Mouse (Mus musculus) midbrain, embryonic 10.5 days (tissue): ENCODE measurements around the gene Zfp366. TPM values are rescaled to one million over a fixed set of nuclear protein-coding genes. Genes with fewer than 3 reads are reported as not detected.
A peak's percentile ranks its signal among the peaks of the same experiment; 100 is the strongest.

Source experiments
- DNase-seq: peaks from one replicate; pipeline ENCODE4 v3.0.0-alpha.2; 2017; ENCODE audit warnings: low spot score
- H3K27ac ChIP-seq: fragments of 300-500 bp; sonication (generic); replicated peaks from 2 replicates; pipeline ENCODE4 v1.5.1; 2016; ENCODE audit warnings: mild to moderate bottlenecking
- H3K27me3 ChIP-seq: fragments of 300-500 bp; sonication (generic); 2 replicates; pipeline ENCODE4 v1.6.1; 2016; ENCODE audit warnings: low read depth, mild to moderate bottlenecking; ENCODE audit not compliant: poor library complexity, severe bottlenecking
- H3K36me3 ChIP-seq: fragments of 300-500 bp; sonication (generic); 2 replicates; pipeline ENCODE4 v1.6.1; 2016; ENCODE audit warnings: mild to moderate bottlenecking, moderate library complexity
- H3K4me1 ChIP-seq: fragments of 300-500 bp; sonication (generic); 2 replicates; pipeline ENCODE4 v1.6.1; 2016
- H3K4me3 ChIP-seq: fragments of 300-500 bp; sonication (generic); 2 replicates; pipeline ENCODE4 v1.5.1; 2016; ENCODE audit warnings: mild to moderate bottlenecking, moderate library complexity
- H3K9me3 ChIP-seq: fragments of 300-500 bp; sonication (generic); replicated peaks from 2 replicates; pipeline ENCODE4 v1.6.1; 2016; ENCODE audit warnings: mild to moderate bottlenecking
- WGBS: fragments of 180-500 bp; shearing (Covaris S2); methylation state at CpG from one replicate; pipeline ENCODE4 v1.1.7; 2016; 5-methylcytosine and 5-hydroxymethylcytosine counted together
- polyA plus RNA-seq: library from polyadenylated mRNA; unstranded; fragments of >200 nt; fragmentation: Nextera tagmentation; extraction: Ambion mirVana; gene quantifications from 2 replicates; pipeline ENCODE4 v1.2.1, GENCODE M21; 2016

Zfp366 gene
- polyA plus RNA-seq, 1 experiment from 2014 or later, result 0.44 TPM

GRCm38 (mm10) chr13:99222476-99222875 is 37.9 kb downstream of the Zfp366 start:
- H3K36me3 ChIP-seq, result no peaks in the 10 kb centered on the region
- H3K27ac ChIP-seq, result no peak overlapping the region
- H3K27me3 ChIP-seq, result no peaks in the 10 kb centered on the region
- 95% methylated on average over 5 of the region's 5 CpGs for WGBS
- DNase-seq, result no peak
- no peaks in the 10 kb centered on the region for H3K9me3 ChIP-seq
- peaks cover 10% of the 10 kb centered on the region for H3K4me1 ChIP-seq
- no peak overlapping the region for H3K4me3 ChIP-seq

DNA sequence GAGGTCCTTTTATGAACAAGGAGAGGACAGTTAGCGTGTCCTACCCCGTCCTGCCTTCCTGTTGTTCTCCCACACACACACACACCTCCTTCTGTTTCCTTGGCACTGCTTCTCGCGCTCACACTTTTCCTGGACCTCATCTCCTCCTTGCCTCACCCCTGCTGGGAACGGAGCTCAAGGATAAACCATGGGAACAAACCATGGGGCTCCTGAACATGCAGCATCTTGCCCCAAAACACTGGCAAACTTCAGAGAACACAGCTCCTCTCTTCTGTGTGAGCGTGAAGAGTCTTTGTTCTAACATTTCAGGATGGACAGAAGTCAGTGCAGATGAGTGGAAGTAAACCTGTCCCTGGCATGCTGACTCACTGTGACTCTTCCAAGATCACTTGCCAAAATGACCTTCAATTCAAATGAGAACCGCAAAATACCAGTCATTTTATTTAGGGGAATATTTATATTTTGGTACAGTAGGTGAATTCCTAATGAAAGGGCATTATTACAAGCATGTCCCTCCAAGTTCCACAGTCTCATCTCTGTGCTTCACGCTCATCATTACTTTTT is 38.8 kb downstream of the Zfp366 start:
- H3K36me3 ChIP-seq, result no peaks in the 10 kb centered on the region
- DNase-seq, result no peak
- H3K4me1 ChIP-seq, result peaks cover under 1% of the 10 kb centered on the region
- no peak overlapping the region for H3K27ac ChIP-seq
- WGBS, result 87% methylated on average over 8 of the region's 8 CpGs
- no peaks in the 10 kb centered on the region for H3K27me3 ChIP-seq
- H3K9me3 ChIP-seq, result no peaks in the 10 kb centered on the region
- H3K4me3 ChIP-seq, result no peak overlapping the region

DNA sequence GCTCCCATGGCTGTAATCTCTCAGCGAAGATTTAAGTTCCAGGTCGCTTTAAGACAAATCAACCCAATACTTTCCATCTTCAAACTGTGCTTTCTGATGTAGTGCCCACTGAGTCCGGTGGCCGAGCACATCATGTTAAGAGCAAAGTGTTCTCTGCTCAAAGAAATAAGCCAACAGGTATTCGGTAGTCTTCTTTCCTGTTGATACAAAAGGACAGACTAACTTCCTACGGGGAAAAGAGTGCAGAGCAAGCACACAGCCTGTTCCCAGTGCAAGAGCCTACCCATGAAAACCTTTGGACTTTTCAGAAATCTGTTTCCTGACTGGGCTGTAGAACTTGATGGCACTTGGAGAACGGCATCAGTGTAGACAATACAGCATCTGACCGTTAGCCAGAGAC is 39.3 kb downstream of the Zfp366 start:
- no peak for DNase-seq
- no peak overlapping the region for H3K27ac ChIP-seq
- no peaks in the 10 kb centered on the region for H3K27me3 ChIP-seq
- H3K36me3 ChIP-seq, result no peaks in the 10 kb centered on the region
- WGBS, result 92% methylated on average over 8 of the region's 8 CpGs
- H3K9me3 ChIP-seq, result no peaks in the 10 kb centered on the region
- H3K4me3 ChIP-seq, result no peak overlapping the region
- H3K4me1 ChIP-seq, result no peaks in the 10 kb centered on the region

DNA sequence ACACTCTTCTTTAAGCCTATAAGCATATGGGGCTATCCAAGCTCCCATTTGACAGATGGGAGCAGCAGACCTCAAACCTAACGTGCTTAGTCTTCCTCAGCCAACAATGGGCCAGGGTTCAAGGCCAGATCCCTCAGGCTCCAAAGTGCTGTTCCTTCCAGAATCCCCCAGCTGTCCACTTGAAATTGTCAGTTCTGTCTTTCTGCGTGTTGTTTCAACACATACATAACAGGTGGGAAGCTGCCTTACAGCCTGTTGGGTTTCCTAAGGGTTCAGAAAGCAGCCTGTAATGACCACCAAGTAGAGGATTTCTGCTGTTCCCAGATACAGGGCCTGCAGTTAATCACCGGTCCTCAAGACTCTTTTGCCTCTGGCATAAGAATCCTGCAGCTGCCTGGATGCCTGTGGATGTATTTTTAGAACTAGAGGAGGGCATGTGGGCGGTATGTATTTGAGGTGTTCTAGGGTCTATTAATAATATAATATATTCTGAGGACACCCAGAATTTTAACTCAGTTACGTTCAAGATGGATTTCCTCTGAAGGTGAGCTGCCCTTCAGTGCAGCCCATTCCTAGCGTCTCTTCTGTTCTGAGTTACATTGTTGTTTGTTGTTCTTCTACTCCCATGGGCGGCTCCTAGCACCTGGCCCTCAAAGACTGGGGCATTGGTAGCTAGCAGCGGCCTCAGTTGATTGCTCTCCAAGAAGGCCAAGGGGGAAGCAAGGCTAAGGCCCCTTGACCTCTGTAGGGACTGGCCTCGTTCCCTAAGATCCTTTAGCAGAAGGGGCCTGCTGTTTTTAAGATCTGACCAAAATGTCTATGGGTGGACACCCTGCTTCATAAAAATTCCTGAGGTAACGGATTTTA is 41.0 kb downstream of the Zfp366 start:
- Histone ChIP-seq H3K4me3 (no peak overlapping the region), H3K4me1 (peaks cover 7% of the 10 kb centered on the region), H3K27ac (no peak overlapping the region), H3K9me3 (no peaks in the 10 kb centered on the region), H3K27me3 (no peaks in the 10 kb centered on the region), H3K36me3 (no peaks in the 10 kb centered on the region)
- no peak for DNase-seq
- 72% methylated on average over 10 of the region's 10 CpGs for WGBS

DNA sequence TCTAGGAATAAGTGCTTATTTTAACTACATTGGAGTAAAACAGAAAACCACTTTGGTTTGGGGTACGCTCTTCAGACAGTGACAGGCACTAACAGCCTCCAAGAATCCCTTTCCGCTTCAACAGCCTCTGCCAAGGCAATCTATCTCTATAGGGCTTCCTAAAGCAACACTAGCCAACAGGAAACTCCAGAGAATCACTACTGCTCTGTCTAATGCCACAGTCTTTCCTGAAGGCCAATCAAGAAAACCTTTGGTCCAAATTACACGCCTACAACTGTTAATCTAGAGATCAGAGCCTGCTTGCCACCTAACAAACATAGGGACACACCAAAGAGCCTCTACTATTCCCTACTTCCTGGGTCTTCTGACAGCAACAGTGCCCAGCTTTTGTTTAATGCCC is 42.2 kb downstream of the Zfp366 start:
- Histone ChIP-seq H3K27me3 (no peaks in the 10 kb centered on the region), H3K4me1 (peaks cover 10% of the 10 kb centered on the region), H3K4me3 (no peak overlapping the region), H3K27ac (no peak overlapping the region), H3K9me3 (no peaks in the 10 kb centered on the region), H3K36me3 (no peaks in the 10 kb centered on the region)
- WGBS, result 90% methylated on average over 3 of the region's 3 CpGs
- no peak for DNase-seq

DNA sequence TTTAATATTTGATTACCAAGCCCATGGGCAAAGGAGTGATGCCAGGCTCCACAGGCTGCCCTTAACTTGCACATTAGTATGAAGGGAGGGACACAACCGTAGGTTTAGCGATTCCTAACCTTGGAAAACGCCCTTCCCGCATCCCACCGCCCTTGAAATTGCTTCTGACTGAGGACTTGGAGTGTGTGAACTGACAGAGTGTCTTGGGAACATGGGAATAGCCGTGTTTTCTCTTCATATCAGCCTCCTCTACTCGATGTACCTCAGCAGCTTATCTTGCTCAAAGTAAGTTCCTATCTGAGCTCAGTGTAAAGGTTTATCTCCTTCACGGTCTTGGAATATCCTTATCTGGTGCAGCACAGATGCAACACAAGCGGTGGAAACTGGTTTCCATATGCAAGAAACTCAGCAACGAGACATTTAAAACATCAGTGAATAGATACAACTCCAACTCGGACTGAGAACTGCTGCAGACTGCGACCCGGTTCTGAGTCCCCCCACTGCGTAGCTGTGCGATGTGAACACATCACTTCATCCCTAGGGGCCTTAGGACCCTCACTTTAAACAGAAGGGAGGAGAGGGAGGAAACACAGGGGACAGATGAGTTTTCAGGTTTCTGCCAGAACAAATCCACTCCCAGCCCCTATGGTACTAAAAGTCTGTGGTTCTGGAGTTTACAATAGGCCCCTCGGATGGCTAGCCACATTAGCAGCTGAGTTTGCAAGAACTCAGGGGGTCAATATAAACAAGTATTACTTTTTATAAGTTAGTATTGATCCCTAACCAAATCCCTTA is 43.0 kb downstream of the Zfp366 start:
- no peak for DNase-seq
- H3K27ac ChIP-seq, result no peak overlapping the region
- no peak overlapping the region for H3K4me3 ChIP-seq
- no peaks in the 10 kb centered on the region for H3K36me3 ChIP-seq
- 91% methylated on average over 16 of the region's 16 CpGs for WGBS
- H3K4me1 ChIP-seq, result peaks cover 10% of the 10 kb centered on the region
- no peaks in the 10 kb centered on the region for H3K27me3 ChIP-seq
- no peaks in the 10 kb centered on the region for H3K9me3 ChIP-seq

DNA sequence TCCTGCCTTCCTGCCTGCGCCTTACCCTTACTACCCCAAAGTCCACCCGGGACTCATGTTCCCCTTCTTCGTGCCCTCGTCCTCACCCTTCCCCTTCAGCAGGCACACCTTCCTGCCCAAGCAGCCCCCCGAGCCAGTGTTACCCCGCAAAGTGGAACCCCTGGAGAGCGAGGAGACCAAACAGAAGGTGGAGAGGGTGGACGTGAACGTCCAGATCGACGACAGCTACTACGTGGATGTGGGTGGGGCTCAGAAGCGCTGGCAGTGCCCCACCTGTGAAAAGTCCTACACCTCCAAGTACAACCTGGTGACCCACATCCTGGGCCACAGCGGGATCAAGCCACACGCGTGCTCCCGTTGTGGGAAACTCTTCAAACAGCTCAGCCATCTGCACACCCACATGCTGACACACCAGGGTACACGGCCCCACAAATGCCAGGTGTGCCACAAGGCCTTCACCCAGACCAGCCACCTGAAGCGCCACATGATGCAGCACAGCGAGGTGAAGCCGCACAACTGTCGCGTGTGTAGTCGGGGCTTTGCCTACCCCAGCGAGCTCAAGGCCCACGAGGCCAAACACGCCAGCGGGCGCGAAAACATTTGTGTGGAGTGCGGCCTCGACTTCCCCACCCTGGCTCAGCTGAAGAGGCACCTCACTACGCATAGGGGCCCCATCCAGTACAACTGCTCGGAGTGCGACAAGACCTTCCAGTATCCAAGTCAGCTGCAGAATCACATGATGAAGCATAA is 44.4 kb downstream of the Zfp366 start:
- H3K27ac ChIP-seq, result 0 out of 2 replicates have a peak overlapping the region, but pooled peaks have one; percentile 24
- 94% methylated on average over 35 of the region's 35 CpGs for WGBS
- H3K36me3 ChIP-seq, result no peaks in the 10 kb centered on the region
- no peaks in the 10 kb centered on the region for H3K27me3 ChIP-seq
- H3K4me3 ChIP-seq, result no peak overlapping the region
- no peak for DNase-seq
- H3K9me3 ChIP-seq, result no peaks in the 10 kb centered on the region
- H3K4me1 ChIP-seq, result peaks cover 10% of the 10 kb centered on the region

DNA sequence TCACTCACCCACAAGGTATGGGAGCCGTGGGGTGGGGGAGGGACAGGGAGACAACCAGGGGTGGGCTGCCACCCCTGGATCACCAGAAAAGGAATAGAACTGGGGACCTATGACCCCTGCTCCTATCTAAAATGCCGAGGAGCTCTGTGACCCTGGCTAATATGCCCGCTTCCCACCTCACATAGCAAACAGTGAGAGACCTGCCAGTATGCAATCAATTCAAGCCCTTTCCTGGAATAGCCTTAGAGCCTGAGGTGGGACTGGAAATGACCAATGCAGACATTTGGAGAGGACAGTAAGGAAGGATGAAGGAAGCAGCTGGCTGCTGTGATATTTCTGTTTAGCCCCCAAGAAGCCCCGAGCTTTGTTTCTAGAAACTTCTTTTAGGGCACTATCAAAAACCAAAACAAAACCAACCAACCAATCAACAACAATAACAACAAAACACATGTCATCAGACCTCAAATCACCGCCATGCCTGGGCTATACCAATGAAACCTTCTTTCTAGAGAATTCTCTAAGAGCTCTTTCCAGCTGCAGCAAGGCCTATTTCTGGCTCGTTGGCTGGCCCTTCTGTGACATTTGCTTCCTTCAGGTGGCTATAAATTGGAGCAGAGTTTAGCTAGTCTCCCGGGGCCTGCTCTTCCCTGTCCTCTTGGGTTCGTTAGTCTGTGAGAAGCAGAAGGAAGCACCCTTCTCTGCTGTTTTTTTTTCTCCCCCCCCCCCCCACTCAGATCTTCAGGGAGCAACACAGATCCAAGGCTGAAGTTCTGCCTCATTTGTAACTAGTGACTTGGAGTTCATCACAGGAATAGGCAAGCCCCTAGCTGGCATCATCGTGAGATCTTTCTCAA is 45.2 kb downstream of the Zfp366 start:
- no peak overlapping the region for H3K27ac ChIP-seq
- H3K27me3 ChIP-seq, result no peaks in the 10 kb centered on the region
- no peak overlapping the region for H3K4me3 ChIP-seq
- no peak for DNase-seq
- H3K4me1 ChIP-seq, result peaks cover 10% of the 10 kb centered on the region
- H3K9me3 ChIP-seq, result no peaks in the 10 kb centered on the region
- WGBS, result 79% methylated on average over 9 of the region's 9 CpGs
- no peaks in the 10 kb centered on the region for H3K36me3 ChIP-seq

DNA sequence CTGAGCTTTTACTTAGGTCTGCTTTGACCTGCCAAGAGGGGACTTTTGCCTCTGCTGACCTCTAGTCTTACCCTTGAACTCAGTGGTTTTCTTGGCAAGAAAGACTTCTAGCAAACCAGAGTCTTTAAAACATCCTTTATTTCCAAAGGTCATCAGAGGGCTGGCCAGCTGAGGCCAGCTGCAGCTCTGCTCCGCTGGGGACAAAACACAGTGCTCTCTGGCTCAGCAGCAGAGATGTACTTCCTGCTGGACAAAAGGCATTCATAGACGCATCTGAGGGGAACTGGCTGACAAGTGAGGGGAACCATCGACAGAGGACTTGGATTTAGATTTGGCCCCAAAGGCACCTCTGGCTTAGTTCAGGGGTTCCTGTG is 45.9 kb downstream of the Zfp366 start:
- no peak for DNase-seq
- Histone ChIP-seq H3K4me1 (peaks cover 10% of the 10 kb centered on the region), H3K27ac (no peak overlapping the region), H3K27me3 (no peaks in the 10 kb centered on the region), H3K4me3 (no peak overlapping the region), H3K36me3 (no peaks in the 10 kb centered on the region), H3K9me3 (no peaks in the 10 kb centered on the region)
- WGBS, result 33% methylated on average over 3 of the region's 3 CpGs

- H3K4me1 ChIP-seq, result peaks cover 10% of the 10 kb centered on the region
Observed at GRCm38 (mm10) chr13:99233333-99233732, 48.7 kb downstream of the Zfp366 start.

DNA sequence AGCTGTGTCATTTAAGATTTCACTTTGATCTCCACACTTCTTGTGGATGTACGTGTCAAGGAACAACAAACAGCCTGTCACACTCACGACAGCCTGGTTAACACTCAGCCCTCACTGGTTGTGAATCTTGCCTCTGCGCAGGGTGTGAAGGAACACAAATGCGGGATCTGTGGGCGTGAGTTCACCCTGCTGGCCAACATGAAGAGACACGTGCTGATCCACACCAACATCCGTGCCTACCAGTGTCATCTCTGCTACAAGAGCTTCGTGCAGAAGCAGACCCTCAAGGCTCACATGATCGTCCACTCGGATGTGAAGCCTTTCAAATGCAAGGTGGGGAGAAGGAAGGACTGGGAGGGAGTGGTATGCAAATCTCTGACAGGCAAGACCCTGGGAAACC is 49.3 kb downstream of the Zfp366 start:
- no peaks in the 10 kb centered on the region for H3K9me3 ChIP-seq
- H3K27ac ChIP-seq, result 0 out of 2 replicates have a peak overlapping the region, but pooled peaks have one; percentile 6
- WGBS, result 86% methylated on average over 10 of the region's 10 CpGs
- no peaks in the 10 kb centered on the region for H3K36me3 ChIP-seq
- H3K4me1 ChIP-seq, result peaks cover 17% of the 10 kb centered on the region
- DNase-seq, result no peak
- H3K4me3 ChIP-seq, result no peak overlapping the region
- no peaks in the 10 kb centered on the region for H3K27me3 ChIP-seq

More at GRCm38 (mm10) chr13:99233333-99233732, 48.7 kb downstream of the Zfp366 start:
- Histone ChIP-seq H3K9me3 (no peaks in the 10 kb centered on the region), H3K27me3 (no peaks in the 10 kb centered on the region), H3K4me3 (no peak overlapping the region), H3K27ac (no peak overlapping the region), H3K36me3 (no peaks in the 10 kb centered on the region)
- DNase-seq, result no peak
- WGBS, result 93% methylated on average over 3 of the region's 3 CpGs
